Mouse (Mus musculus) bone marrow macrophage, adult 2 months (primary cell): ENCODE results near the gene Cd302.
A peak's percentile ranks its signal among the peaks of the same experiment; 100 is the strongest.

ENCODE experiments used
- CTCF ChIP-seq: IDR thresholded peaks from 2 replicates; pipeline ENCODE4 v1.5.1; 2012; ENCODE audit warnings: low read depth, mild to moderate bottlenecking, low read length, moderate library complexity
- POLR2A ChIP-seq: IDR thresholded peaks from 2 replicates; pipeline ENCODE4 v1.6.1; 2012; ENCODE audit warnings: mild to moderate bottlenecking, low read depth, low read length, borderline replicate concordance

DNA sequence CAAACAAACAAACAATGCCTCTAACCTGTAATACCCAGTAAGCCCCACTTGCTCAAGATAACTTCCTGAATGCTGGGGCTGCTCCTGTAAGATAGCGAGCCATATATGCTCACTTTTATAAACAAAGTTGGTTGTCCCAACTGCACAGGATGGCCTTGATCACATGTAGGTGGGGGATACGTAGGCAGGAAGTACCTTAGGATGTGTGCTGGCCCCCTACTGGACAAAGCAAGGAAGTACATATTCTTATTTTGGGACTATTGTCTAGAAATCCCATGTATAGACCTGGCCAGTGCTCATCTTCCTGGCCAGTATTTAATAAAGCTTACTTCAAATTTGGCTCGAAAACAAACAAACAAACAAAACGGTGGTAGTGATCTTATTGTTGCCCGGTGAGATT, 39.1 kb upstream of the Cd302 start:
- TF ChIP-seq POLR2A (no peak), CTCF (peak; percentile 48; the same call in 1 of the 2 replicates)
